Mouse (Mus musculus) embryo, embryonic 10.5 days (tissue): ENCODE measurements around the gene Kif24.

Experiments used
- DNase-seq: peaks from one replicate; pipeline ENCODE4 v3.0.0-alpha.2; 2015; ENCODE audit warnings: low spot score

Gene Kif24

DNA sequence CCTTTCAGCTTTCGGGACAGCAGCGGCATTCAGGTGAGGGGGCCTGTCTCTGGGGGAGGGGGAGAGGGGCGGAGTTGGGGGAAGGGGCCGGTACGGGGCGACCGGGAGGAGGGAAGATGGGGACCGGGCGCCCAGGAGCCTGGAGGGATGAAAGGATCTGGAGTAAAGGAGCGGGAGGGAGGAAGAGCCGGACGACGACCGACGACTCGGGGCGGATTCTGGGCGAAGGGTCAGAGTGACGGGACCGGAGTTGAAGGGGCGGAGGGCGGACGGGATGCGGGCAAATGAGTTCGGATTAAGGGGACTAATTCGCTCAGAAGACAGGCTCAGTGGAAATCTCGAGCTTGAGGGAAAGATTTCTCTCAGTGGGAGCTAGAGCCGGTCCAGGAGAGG lies 115.5 kb downstream of the Kif24 start:
- DNase-seq = peak; percentile 68

- peak; percentile 99 for DNase-seq
Measured at GRCm38 (mm10) chr4:41348584-41349198, 116.0 kb downstream of the Kif24 start, which contains the start of gene Ubap1. Gene Ubap1, plus strand, starts transcription at chr4:41348996.

DNA sequence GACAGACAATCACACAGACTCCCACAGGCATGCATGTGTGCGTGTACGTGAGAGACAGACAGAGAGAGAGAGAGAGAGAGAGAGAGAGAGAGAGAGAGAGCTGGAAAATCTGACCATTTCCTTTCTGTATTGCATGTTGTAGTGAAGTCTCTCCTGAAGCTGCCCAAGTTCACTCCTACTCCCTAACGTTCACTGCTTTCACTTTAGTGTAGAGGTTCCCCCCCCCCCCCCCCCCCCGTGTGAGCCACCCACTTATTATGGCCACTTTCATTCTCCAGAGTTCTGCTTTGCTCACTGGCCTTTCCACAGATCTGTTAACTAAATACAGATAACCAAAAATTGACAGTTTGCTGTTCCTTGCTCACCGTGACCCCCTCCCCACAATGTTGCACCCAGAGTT lies 116.8 kb downstream of the Kif24 start:
- DNase-seq = no peak

DNA sequence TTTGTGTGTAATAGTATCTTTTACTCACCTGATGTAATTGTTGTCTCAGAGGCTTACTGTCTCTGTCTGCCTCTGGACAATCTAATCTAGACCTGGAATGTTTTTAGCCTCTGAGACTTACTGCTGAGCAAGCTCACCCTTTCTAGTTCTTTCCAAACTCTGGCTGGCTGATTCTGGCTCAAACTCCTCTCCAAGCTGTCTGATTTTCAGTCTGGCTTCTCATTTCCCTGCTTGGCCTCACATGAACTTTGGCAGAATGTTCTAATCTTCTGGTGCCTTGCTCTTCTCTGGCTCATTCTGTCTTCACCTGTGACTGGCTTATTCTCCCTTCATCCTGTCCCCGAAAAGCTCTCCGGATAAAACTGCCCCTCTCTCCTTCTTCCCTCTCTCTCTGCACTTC lies 118.7 kb downstream of the Kif24 start:
- DNase-seq = no peak

DNA sequence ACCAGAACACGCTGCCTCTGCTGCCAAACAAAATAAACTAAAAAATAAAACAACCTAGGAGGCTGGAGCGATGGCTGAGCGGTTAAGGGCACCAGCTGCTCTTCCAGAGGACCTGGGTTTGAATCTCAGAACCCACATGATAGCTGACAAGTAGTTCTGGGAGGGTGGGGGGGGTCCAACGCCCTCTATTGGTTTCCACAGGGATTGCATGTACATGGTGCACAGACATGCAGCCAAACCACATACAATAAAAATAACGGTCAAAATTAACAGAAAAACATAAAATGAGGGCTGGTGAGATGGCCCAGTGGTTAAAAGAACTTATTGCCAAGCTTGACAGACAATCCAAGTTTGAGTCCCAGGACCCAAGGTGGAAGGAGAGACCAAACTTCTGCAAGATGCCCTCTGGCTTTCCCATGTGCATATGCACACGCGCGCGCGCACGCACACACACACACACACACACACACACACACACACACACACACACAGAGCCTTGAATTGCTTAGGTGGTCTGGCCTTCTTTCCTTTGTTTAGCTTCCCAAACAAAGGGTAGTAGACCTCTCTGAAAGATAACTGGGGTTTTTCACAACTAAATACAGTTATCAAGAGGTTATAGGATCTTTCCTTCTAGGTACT lies 123.7 kb downstream of the Kif24 start:
- no peak for DNase-seq
